Mouse (Mus musculus): Measurements from ENCODE around the gene Rbfox3. TPM values are rescaled to one million over a fixed set of nuclear protein-coding genes. Genes with fewer than 3 reads are reported as not detected.

Rbfox3 gene
- polyA plus RNA-seq, 1 experiment = not detected

DNA sequence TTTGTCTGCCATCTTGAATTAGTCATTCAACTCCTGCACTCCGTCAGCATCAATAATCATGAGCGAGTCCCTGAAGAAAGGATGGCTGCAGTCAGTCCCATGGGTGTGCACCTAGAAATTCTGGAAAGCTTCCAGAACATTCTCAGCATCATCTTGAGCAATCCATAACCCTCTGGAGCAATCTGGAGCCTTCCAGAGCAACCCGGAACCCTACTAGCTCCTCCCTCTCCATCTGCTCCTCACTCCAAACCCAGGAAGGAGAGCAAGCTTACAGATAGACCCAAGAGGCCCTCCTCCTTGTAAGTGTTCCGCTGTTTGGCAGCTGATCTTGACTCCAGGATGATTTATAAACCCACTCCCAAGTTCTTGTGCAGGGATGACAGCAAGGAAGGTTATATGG lies 17.2 kb downstream of the Rbfox3 start:
- TF ChIP-seq GATA1 (IDR thresholded peaks at IDR 0.05; ENCODE audit: low read length) = no peak

DNA sequence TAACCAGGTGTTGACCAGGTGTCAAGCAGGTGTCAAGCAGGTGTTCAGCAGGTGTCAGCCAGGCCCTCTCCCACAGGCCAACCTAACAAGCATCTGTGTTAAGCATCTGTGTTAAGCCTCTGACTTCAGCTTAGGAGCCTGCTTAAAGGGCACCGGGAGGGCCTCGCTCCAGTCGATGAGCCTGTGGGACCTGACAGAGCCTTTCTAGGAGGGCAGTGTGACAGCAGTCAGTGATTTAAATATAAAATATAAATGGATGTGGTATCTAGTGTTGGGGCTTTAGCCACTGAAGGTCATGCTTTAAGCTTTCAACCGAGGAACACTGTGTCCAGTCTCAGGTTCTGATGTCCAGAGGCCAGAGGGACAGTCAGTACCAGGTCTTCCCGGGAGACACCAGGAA lies 18.5 kb downstream of the Rbfox3 start:
- no peak for TF ChIP-seq GATA1 (IDR thresholded peaks at IDR 0.05; ENCODE audit: low read length)

DNA sequence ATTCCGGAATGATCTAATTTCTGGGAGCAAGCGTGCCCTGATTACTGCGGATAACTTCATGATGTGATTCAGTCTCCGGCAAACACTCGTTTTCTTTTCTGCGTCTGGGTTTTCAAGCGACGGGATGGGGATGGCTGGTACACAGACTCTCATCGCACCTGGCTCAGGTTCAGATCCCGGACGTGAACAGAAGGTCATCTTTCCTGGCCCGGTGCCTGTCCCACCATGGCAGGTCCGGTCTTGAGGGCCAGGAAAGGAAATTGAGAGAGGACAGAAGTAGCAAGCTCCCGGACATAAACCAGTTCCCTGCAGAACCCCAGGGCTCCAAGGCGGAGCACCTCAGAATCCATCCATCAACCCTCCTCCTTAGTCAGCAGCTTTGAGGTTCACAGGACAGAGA lies 19.9 kb downstream of the Rbfox3 start:
- TF ChIP-seq GATA1 (IDR thresholded peaks at IDR 0.05; ENCODE audit: low read length) = no peak

DNA sequence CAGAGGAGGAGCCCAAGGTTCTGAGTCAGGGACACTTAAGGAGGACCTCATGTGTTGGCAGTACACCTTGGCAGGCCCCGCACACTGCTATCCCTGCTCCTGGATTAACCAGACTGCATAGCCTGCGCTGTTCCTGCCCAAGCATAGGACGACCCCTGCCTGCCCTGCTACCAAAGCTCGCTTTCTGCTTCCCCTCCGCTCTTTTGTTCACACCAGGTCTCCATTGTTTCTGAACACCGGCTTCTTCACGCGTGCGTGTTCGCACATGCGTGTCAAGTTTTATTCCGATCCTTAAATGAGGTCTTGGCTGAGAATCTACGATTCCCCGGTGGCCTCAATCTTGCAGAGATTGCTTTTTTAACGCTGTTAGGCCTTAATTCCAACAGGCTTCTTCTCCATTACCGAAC lies 20.4 kb downstream of the Rbfox3 start:
- TF ChIP-seq GATA1 (IDR thresholded peaks at IDR 0.05; ENCODE audit: low read length) = no peak

DNA sequence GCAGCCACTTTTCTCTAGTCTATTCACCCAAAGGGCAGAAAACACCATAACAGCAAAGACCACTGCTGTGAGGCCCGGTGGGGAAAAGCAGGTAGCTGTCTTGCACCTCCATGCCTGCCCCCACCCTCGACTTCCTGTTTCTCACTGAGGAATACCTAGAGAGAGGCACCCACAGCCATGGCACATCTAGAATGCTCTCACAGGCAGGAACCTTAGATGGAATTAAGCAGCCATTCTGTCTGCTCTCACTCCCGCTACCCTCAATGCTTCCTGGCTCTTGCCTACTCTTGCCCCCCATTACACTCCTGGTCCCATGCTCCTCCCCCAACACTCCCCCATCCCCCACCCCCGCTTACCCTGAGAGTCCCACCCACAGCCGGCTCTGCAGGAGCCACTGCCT lies 20.9 kb downstream of the Rbfox3 start:
- no peak for TF ChIP-seq GATA1 (IDR thresholded peaks at IDR 0.05; ENCODE audit: low read length)

DNA sequence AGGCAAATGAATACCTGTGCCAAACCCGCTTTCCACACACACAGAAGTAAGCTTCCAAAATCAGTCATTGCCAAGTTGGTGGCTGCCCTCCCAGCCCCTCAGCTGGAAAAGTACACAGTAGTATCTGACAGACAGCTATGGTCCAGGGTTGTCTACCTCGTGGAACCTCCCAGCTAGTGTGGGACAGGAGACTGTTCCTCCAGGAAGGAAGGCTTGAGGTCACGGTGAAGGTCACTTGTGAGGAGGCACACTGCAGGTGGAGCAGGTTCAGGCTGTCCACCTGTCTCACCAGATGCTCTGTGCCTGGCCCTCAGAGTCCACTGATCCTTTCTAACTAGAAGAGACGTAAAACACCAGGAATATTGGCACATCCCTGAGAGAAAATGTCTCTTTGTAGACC lies 21.9 kb downstream of the Rbfox3 start:
- TF ChIP-seq GATA1 (IDR thresholded peaks at IDR 0.05; ENCODE audit: low read length) = no peak

DNA sequence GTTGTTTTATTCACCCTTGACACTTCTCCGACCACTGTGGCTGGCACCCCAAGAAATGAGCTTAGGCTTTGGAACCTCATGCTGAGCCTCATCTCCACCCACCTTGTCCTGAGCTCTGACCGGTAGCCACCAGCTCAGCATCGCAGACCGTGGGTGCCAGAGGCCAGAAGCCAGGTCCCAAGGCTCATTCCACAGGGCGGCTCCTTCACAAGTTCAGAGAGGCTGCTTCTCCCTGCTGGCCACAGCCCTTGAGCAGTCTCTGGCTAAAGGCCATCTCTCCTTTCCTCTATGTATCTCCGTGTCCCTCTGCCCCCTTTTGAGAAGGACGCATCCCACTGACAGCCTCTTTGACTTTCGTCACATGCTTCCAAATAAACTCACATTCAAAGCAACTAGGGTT lies 23.0 kb downstream of the Rbfox3 start:
- no peak for TF ChIP-seq GATA1 (IDR thresholded peaks at IDR 0.05; ENCODE audit: low read length)

DNA sequence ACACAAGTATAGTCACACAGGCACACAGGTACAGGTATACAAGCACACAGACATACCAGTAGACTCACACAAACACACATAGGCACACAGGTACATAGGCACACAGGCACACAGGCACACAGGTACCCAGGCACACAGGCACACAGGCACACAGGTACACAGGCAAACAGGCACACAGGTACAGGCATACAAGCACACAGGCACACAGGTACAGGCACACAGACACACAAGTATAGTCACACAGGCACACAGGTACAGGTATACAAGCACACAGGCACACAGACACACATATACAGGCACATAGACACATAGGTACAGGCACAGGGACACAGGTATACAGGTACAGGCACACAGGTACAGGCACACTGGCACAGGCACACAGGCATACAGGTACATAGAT lies 24.2 kb downstream of the Rbfox3 start:
- TF ChIP-seq GATA1 (IDR thresholded peaks at IDR 0.05; ENCODE audit: low read length) = no peak

DNA sequence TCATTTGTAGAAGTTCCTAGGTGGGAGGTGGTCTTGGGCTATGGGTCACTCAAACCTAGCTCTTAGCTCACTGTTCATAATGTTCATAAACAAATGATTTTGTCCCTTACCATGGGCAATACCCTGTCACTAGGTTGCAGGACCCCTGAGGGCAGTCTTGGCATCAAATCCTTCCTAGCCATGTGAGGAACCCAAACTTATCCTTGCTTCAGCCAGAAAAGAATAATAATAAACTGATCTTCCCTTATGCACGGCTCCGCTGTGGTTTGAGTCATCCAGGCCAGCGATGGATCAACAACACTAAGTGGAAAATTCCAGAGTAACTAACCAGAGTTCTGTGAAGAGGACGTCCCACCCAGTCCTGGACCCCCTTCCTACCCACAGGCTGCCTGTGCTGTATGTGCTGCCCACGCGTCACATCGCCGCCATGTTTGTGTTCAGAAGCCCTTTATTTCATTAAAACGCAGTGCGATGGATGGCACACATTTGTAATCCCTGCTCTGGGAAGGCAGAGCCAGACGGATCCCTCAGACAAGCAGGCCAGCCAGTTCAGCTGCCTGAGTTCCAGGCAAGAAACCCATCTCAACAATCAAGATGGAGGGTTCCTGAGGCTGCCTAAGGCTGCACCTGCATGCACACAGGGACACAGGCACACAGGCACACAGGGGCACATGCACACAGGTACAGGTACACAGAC lies 25.0 kb downstream of the Rbfox3 start:
- no peak for TF ChIP-seq GATA1 (IDR thresholded peaks at IDR 0.05; ENCODE audit: low read length)

DNA sequence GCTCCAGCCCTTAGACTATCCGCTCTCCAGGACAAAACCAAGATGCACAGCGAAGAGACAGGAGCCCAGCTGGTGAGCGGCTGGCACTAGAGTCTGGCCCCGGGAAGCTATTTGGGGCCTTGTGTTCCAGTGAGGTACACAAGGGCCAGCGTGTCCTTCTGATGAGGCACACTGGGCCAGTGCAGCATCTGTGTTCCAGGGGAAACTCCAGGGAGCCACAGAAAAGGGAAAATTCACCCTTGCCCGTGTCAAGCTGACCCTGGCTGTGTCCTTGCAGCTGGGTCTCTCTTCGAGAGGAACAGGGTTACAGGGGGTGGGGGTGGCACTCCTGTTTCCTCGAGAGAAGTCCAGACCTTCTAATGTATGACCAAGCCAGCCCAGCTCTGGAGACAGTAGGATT lies 25.8 kb downstream of the Rbfox3 start:
- no peak for TF ChIP-seq GATA1 (IDR thresholded peaks at IDR 0.05; ENCODE audit: low read length)

DNA sequence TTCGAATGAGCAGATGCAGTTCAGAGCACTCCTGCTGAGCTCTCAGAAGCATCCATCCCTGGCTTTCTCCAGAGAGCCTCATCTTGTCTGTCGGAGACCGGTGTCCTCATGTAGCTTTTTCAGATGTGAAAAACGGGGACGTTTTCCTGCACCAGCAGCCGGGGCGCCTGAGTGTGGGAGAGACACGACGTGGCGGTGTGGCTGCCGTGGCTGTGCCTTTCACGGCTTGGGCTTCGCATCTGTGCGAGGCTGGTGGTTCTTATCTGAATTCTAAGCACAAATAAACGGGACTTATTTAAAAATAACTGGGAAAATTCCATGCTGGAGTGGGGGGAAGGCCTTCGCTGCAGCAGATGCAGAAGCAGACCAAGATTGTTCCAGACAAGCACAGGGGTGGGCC lies 26.3 kb downstream of the Rbfox3 start:
- TF ChIP-seq GATA1 (IDR thresholded peaks at IDR 0.05; ENCODE audit: low read length) = no peak

DNA sequence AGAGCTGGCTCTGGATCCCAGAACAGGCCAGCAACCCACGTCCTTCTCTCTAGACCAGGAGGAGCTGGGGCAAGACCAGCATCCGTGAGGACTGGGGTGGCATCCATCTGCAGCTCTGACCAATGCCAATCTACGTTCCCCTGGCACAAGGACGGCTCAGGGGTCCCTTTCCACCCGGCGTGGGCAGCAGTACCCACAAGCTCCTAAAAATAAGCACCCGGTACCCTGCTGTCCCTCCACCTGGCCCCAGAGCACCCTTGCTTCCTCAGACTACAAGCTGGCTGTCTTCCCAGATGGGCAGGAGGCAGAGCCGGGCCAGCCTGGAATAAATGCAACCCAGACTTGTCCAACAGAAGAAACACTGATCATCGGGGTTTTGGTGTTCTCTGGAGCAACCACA lies 28.3 kb downstream of the Rbfox3 start:
- TF ChIP-seq GATA1 (IDR thresholded peaks at IDR 0.05; ENCODE audit: low read length) = no peak

DNA sequence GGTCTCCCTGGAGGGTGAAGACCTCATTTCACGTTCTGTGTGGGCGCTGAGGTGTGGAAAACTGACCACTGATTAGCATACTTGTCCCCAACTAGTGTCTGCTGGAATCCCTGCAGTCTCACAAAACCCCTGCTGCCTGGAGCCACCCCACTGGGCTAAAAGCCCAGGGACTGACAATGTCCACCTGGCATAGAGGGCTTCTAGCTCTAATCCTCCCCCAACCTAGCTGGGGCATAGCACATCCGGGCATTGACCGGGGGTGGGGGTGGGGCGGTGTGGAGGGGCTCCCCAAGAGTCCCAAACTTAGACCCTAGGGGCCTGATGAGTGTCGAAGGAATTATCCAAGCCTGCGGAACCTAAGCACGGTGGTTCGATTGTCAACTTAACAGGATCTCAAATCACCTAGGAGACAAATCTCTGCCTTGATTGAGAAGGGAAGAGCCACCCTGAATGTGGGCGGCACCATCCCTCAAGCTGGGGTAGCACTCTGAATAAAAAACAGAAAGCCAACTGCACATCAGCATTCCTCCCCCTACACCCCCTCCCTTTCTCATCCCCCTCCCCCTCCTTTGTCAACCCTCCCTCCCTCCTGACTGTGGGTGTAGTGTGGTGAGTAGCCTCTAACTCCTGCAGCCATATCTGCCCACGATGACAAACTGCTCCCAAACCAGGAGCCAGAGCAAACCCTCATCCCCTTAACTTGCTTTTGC lies 29.5 kb downstream of the Rbfox3 start:
- no peak for TF ChIP-seq GATA1 (IDR thresholded peaks at IDR 0.05; ENCODE audit: low read length)

DNA sequence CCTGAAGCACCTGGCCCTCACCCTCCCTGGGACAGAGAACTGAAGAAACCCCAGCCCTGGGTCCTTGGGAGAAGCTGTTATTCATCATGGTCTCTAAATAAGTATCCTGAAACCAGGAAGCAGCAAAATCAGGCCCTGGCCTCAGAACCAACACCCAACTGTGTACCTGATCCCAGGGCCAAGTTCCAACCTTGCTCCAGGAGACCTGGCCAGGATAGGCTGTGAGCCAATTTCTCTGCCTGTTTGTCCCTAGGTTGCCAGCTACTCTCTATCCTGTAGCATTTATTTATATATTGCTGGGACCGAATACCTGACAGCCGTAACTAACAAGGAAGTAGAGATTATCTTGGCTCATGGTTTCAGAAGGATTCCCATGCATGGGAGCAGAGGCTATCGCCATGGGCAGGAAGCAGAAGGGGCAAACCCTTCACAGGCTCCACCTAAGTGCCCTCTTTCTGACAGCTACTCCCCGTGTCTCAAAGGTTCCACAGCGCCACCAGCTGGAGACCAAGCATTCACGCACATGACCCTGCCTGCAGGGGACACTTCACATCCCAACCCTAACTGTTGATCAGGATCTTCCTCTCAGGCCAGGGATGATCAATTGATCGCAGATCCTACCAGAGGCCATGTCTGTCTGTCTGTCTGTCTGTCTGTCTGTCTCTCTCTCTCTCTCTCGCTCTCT lies 31.8 kb downstream of the Rbfox3 start:
- no peak for TF ChIP-seq GATA1 (IDR thresholded peaks at IDR 0.05; ENCODE audit: low read length)

DNA sequence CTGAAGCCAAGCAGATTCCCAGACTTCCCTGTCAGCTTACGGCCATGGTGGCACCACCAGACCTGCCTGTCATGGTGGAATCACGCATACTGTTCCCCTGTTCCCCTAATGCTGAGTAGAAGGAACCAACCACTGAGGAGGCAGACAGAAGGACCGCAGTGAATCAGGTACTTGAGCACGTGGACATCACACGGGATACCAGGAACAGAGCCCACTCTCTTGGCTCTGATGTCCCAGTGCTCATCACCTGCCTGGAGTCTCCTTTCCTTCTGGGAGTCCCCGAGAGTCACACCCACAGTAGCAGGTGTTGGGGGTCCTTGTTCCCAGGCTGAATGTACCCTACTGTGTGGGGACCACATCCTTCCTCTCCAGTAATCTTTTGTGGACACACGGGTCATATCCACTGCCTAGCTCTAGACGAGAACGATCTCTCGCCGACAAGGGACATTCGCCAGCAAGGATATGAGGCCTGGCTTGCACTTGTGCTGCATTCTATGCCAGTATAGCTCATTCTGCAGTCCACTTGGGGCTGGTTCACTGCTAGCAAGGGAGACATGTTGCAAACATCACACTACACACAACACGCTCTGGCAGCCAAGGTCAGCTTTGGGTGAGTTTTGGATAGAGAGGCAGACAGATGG lies 32.7 kb downstream of the Rbfox3 start:
- no peak for TF ChIP-seq GATA1 (IDR thresholded peaks at IDR 0.05; ENCODE audit: low read length)

DNA sequence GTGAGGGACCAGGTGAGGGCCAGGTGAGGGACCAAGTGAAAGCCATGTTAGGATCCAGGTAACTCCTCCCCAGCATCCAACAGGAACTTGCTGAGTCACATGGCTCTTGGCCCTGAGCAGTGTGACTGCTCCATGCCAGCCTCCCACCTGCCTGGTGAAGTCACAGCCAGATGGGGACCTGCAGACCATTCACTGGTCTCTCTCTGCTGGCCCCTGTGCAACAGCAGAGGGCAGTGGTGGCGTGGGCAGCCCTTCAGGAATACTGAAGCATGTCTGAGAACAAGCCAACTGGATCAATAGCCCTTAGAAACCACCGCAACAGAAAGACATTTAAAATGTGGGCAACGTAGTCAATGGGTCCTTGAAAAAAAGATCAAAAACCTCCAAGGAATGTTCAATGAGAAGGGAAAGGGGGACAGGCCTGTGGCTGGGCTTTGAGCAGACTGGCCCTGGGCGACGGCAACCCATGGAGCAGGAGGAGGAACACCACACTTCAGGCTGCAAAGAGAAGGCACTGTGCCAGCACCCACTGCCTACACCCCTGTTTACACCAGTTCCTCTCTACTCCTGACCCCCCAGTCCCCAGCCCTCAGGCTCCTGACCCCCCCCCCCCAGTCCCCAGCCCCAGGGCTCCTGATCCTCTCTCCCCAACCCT lies 36.0 kb downstream of the Rbfox3 start:
- no peak for TF ChIP-seq GATA1 (IDR thresholded peaks at IDR 0.05; ENCODE audit: low read length)

All from G1E-ER4 (cell line).